Mouse (Mus musculus) embryonic fibroblast, embryonic 13.5 days (primary cell): ENCODE data around the gene Elp6.

Experiments used
- CTCF ChIP-seq: IDR thresholded peaks from 2 replicates; pipeline ENCODE4 v1.5.1; 2011; ENCODE audit warnings: mild to moderate bottlenecking, control low read depth, low read length, moderate library complexity, borderline replicate concordance; ENCODE audit not compliant: insufficient read depth
- POLR2A ChIP-seq: IDR thresholded peaks from 2 replicates; pipeline ENCODE4 v1.6.1; 2011; ENCODE audit warnings: low read depth, mild to moderate bottlenecking, control low read depth, low read length, moderate library complexity

GRCm38 (mm10) chr9:110342008-110342407 lies 37.0 kb downstream of the Elp6 start:
- TF ChIP-seq POLR2A (no peak), CTCF (no peak)
